Mouse (Mus musculus) frontal cortex, adult 2 months (tissue): Measurements from ENCODE around the gene Jph2. TPM values are rescaled to one million over a fixed set of nuclear protein-coding genes. Genes with fewer than 3 reads are reported as not detected.
"Not testable (repeated sequence)": the region's sequence is repeated elsewhere in the genome, so short reads cannot be mapped to it uniquely, and the experiment has no call there.

Experiments
- DNase-seq, 2 experiments: peaks; one replicate each; pipeline ENCODE4 v3.0.0; 2022; ENCODE audit warnings: low spot score in 1 of 2; ENCODE audit errors: extremely low spot score in 1 of 2
- polyA plus RNA-seq: library from polyadenylated mRNA; depleted of rRNA; stranded (reverse); fragments of >200 nt; gene quantifications from 2 replicates; pipeline ENCODE4 v1.2.3, GENCODE M21; 2012

The Jph2 gene
- polyA plus RNA-seq, 1 experiment = 0.64 TPM

DNA sequence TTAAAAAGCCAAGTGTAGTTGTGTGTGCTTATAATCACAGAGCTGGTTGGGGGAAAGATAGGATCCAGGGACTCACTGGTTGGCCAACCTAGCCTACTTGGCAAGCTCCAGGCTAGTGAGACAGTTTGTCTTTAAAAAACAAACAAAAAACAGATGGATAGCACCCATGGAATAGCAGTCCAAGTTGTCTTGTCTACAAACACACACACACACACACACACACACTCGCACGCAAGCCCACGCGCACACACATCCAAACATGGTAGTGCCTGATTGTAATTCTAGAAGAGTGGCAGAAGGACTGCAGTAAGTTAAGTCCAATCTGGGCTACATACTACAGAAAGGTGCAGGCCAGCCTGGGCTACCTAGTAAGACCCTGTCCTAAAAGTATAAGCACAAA lies 14.6 kb upstream of the Jph2 start:
- DNase-seq = no peak

DNA sequence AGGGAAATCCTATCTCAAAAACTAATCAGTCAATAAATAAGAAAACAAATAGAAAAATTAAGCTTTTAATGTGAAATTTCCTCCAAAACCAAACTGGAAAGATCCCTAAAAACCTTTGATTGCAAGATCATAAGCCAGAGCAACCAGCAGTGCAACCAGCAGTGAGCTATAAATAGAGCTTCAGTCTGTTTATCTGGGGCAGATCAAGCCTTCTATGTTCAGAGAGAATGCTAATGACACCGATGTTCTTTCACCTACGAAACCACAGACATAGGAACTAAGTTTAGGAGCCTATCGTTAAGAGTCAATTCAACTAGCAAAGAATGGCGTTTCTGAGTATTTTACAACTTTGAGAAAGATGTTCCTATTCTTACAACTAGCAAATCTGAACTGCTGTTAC lies 14.0 kb upstream of the Jph2 start:
- DNase-seq = no peak

DNA sequence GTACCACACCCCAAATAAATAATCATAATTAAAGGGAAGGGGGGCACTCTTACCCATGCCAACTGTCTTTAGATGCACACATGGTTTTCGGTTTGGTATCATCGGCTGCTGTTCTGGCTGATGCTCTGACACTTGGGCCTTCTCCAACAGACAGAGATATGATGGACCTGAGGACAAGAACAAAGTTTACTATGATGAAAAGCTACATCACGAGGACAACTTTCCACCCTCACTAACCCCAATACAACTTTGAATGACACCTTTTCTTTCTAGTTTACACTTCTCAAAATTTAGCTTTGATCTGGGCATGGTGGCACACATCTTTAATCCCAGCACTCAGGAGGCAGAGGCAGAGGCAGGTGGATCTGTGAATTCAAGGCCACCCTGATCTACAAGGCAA lies 13.6 kb upstream of the Jph2 start:
- not testable (repeated sequence) for DNase-seq

DNA sequence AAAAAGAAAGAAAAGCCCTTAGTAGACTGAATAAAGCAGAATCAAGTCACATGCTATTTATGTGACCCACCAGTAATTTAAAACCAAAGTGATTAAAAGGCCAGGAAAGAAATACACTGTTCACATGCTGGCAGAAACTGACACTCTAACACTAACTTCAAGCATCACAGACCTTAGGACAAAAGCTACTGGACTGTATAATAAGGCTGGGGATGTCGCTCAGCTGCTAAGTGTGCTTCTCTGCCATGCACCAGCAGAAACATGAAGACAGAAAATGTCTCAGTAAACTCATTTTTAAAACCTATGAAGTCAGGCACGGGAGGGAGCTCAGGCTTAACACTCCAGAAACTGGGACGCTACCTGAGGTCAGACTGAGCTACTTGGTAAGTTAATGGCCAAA lies 12.4 kb upstream of the Jph2 start:
- no peak for DNase-seq

DNA sequence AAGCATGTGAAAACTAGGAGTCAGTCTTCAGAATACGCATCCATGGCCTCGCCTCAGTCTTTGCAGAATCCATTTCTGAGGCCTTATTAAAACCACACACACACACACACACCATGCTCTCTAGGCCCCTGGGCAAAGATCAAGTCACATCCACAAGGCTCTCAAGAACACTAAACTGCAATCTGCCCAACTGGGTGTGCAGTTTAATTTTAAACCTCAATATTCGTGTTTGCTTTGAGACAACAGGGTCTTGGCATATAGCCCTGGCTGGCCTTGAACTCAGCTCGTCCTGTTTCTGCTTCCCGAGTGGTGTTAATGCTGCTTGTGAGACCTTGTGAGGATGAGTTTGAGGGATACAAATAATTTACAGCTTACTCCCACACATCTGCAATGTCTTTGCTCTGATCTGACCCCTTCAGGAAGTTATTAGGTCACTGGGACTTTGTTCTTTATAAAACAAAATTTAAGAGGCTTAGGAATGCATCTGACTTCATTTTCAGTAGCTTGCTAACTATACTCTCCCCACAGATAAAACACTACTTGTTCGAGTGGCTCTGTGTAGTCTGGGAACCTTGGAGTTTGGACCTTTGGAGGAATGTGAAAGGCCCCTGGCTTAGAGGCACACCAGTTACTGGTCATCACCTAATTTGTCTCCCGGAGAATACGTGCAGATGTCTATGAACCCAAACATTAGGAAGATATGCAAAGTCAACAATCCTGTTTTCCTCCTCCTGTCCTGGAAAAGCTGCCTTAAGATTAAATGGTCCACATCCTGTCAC lies 6.4 kb upstream of the Jph2 start:
- no peak for DNase-seq

DNA sequence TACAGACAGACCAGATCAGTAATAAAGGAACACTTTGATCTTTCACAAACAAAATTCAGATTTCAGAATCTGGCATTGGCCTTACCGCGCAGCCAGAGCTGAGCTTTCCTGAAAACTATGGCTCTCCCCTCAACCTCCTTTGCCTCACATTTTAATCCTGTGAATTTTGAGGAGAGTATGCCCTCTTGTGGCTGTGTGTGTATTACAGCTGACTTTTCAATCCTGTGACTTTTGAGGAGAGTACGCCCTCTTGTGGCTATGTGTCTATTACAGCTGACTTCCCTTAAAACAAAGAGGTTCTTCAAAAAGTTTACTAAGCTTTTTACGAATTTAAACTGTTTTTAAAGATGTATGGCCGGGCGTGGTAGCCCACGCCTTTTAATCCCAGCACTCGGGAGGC lies 3.4 kb upstream of the Jph2 start:
- peak; percentile 59 to 96 for DNase-seq

DNA sequence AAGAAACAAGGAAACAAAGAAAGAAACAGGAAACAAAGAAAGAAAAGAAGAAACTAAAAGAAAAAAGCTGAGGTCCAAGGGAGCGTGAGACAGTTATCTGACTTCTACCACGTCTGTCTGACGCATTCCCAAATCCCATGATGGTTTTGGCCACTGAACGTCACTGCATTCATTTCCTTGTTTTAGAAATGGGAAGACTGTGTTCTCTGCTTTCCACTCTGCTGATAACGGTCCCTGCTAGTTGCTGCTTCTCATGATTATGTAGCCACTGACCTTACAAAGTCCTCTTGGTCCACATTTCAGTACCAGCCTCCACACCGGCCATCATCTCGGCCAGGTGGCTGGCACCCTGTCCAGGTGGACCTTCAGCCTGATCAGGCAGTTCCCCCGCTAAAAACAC lies 1.4 kb upstream of the Jph2 start:
- no peak for DNase-seq

DNA sequence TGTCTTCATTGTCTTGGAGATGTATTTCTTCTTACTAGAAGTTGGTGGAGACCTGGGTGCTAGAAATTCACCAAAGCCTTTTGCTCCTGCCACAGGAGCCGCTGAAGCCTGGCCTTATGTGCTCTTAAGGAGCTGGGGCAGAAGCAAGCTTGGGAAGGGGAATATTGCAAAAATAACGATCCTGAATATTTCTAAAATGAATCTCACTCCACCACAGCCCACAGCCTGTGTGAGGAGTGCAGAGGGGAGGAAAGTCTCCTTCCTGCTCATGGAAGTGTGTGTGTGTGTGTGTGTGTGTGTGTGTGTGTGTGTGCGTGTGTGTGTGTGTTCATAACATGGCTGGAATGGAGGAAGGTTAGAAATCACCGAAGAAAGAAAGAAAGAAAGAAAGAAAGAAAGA lies 977 bp upstream of the Jph2 start:
- no peak for DNase-seq

DNA sequence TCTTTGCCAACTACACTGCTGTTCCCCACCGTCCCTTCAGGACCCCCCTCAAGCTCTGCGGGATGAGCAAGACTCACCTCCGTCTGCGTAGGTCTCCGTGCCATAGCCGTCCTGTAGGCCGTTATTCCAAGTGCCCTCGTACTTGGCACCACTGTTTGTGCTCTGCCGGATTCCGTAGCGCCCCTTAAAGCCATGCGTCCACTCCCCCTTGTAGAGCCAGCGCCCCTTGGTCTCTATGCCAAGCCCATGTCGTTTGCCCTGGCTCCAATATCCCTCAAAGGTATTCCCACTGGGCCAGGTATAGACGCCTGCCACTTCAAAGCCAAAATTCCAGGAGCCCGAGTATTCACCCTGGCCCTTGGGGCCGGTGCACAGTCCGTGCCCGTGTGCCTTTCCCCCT lies 722 bp downstream of the Jph2 start:
- DNase-seq = no peak

DNA sequence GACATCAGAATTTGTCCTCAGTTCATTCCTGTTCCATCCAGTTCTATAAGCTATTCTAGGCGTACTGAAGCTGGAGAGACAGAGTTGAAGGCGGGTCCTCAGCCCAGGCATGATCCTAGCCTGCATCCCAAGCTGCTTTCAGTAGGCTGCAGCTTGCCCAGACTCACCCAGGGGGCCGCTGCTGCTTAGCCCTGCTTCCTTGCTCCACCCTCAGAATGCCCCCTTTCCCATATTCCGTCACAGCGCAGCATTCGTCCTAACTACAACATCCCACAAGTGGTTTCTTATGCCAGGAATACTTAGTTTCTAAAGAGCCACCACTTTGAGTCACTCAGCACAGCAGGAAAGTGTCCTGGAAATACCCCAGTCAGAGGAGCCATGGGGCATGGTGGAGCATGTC lies 2.8 kb downstream of the Jph2 start:
- DNase-seq = no peak

DNA sequence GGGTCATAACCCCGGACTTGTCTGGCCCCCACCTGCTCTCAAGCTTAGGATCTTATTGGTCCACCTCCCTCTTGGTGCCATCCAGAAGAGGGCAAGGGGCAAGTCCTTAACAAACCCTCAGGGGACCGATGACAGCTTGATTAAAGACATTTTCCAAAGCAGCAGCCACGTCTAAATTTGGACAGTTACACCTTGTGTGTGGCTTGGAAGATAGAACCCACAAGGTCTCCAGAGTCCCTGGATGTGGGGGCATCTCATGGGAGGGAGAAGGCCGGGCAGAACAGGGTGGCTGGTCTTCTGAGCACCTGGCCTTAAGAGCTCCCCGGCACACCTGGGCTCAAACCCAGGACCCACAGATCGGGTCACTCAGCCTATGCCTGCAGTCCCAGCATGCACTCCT lies 3.8 kb downstream of the Jph2 start:
- DNase-seq = no peak

DNA sequence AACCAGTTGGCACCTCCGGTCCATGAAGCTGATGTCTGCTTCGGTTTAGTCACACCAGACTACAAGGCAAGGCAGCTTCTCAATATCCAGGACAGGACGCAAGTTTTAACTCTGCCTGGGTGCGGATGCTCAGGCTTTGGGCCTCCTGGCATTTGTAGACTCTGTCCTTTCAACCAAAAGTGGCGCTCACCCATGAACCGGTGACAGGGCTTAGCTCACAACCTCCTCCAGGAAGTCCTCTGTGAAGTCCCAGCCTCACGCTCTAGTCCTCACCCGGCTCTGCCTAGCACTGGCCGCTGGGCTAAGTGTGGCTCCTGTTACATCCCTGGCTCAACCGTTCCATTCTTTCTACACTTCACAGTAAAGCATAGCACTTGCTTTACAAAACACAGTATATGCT lies 4.6 kb downstream of the Jph2 start:
- DNase-seq = no peak

DNA sequence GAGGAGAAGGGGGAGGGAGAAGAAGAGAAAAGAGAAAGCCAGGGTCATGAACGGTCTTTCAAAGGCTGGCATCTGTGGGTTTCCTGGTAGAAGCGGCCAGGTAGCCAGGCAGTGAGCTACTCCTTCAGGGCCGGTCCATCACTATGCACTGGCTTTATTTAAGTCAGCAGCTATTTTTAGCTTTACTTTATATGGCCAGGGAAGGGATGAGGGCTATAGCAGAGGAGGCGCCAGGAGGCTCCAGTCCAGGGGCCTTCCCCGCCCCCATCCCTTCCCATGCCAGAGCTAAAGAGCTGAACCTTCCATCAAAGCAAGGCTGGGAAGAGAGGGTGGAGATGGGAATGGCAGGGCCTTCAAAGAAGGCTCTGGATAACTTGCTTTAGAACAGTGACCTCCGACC lies 5.4 kb downstream of the Jph2 start:
- no peak for DNase-seq

DNA sequence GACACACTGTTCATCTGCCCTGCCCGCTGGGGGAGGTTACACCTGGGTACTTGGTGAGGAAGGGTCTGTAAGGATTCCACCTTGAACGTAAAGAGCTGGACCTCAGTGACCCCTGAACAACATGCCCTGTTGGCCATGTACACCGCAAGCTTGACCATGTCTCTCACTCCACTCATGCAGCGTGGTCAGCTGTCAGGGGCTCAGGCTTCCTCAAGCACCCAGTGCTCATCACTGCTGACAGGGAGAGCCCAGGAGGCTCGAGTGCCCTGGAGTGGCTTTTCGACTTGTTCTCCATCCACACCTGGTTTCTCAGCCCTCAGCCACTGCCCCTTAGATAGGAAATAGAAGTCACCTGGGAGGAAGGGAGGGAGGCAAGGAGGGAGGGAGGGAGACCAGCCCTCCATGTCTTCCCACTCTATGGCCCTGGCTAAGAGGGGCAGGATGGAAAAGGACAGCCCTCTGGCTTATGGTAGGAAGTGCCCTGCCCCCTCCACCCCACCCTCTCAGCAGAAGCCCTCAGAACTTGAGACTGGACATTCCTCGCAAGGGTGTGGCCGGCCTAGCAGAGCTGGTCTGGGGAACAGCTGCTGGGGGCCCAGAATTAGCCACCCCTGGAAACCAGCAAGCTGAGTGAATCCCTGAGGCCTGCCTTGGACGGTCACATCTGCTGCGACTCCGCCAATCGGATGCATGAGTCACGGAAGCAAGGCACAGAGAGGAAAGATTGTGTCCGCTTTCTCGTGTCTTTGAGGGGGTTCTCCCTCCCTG lies 11.2 kb downstream of the Jph2 start:
- DNase-seq = no peak

DNA sequence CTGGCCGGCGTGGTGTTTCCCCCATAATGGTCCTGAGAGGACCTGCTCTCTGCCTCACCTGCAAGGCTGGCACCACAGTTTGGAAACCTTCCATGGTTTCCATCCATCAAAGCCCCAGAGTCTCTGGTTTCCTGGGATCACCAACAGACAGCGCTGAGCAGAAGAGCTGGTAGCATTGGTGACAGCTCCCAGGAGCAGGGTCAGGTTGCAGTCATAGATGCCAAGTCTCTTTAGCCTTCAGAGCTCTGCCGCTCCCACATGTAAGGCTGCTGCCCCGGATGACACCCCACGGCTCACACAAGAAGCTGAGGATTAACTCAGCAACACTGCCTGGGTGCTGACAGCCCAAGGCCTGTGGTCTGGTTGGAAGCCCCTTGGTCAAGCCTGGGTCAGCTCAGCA lies 12.7 kb downstream of the Jph2 start:
- DNase-seq = no peak

DNA sequence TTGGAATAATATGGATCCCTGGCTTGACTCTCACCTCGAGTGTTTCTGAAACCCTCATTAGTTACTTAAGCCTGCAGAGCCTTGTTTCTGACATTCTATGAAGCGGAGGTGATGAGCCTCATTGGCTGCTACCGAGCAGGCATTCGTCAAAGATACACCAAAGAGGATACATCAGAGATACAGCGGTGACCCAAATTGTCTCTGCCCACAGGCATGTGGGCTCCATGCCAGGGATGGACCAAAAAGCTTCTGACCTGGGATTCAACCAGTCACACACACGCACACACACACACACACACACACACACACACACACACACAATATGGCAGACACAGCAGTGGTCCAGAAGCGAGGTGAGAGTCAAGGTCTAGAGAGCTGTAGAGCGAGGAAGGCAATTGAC lies 16.5 kb downstream of the Jph2 start:
- DNase-seq = no peak

DNA sequence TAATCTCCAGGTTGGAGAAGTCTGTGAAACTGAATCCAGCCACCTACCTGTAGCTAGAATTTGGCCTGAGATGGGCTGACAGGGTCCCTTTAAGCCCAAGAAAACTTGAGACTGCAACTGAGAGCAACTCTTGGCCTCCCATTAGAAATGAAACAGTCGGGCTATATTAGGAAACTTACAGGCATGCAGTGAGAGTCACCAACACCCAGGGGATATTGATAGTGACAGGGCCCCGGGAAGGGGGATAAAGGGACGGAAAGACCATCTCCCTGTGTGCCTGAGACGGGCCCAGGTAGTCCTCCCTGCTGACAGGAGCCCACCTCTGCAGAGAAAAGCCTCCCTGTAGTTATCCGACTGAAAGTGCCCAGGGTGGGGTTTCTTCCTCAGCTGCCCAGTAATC lies 18.4 kb downstream of the Jph2 start:
- no peak for DNase-seq

DNA sequence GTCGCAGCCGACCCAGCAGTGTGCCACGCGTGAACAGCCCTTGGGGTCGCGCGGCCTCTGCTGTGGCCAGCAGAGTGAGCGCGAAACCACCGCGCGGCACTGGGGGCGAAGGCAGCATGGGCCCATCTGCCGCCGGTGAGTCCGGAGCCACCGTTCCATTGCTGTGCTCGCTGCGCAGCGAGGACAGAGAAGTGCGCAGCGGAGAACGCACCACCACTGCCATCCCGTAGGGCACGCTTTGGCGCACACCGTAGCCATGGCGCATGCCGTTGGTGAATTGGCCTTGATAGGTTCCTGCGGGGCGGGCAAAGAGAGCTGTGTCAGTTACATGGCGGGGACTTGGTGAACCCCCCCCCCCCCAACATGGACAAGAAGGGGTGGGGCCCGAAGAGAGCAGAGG lies 21.7 kb downstream of the Jph2 start:
- no peak for DNase-seq

DNA sequence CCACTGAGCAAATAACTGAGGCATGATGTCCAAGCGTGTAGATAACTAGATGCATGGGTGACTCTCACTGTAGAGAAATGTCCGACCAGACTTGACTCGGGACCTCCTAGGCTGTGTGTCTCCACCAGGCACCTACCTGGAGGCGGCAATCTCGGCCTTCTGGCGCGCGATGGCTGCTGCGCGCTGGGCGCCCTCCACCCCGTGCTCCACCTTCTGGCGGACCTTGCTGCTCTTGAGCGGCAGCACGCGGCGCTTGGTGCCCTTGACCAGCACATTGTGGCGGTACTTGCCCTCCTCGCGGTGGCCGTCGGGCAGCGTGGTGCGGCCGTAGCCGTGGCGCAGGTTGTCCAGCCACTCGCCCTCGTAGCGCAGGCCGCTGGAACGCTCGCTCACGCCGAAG lies 22.3 kb downstream of the Jph2 start:
- no peak for DNase-seq

DNA sequence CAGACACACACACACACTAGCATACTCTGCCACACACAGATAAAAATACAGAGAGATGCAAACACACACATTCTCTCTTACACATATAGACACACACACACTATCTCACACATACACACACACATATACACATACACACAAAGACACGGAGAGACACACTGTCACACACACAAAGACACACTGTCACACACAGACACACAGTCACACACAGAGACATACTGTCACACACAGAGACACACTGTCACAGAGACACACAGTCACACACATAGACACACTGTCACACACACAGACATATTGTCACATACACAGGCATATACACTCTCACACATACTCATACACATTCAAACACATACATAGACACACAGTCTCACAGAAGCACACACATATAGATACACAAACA lies 25.2 kb downstream of the Jph2 start:
- no peak for DNase-seq

DNA sequence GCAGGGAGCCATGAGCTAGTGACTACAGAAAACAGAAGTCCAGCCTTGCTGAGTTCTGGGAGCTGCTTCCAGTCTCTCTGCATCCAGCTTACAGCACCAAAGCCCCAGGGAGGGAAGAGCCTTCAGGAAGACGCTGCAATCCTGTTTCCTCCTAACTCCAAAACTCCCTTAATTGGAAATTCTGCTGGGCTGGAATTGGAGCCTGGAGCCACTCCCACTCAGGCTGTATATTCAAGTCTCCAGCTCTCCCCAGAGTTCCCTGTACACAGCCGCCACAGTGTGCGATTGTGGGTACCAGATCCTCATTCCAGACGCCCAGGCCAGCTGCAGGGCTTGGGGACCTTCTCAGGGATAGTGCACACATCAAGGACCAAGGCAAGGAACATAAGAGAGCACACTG lies 27.6 kb downstream of the Jph2 start:
- DNase-seq = no peak

DNA sequence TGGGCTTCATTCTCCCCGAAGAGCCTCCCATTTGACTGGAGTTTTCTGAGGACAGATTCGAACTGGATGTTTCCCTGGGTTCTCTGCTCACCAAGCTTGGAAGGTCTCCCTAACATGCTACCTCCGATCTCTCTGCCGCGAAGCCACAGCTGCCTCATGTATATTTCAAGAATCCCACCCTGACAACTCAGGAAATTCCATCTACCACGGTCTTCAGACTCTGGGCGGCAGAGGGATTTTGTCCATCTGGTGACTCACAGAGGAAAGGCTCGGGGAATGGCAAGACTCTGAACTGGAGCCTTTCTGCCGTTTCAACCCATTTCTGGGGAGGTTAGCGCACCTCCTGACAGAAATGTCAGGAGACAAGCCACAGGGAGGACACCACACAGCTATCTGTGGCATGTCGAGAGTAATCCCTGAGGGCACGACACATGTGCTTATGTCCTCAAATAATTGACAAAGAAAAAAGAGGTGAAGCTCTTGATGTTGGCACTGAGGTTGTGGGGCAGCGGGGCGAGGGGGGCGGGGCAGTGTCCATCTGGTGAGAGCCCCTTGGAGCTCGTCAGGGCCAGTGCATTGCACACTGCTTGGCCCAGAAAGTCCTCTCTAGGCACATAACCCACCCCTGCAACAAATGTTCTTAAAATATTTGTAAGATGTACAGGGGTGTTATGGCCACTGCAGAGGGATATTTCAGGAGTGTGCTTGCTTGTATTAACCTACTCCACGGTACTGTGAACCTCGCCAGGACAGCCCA lies 32.8 kb downstream of the Jph2 start:
- no peak for DNase-seq
